ENCODE assay signal across 24 mouse cellular contexts in genomic region chr4:69116353-69116752, GRCm38 (mm10).
DNase-seq lines count a peak whose midpoint lies in the region; ATAC-seq and TF ChIP-seq lines count a peak whose summit lies in the region.
"Had no signal": no experiment of that assay in that cellular context is flagged by ENCODE, and none has a peak within 500 bp of the region (broad histone marks: within the 10 kb centered on the region; RNA-seq: fewer than 3 reads in every experiment).

No protein-coding gene starts in this region.

- no peak overlapping the region for H3K4me3 ChIP-seq in left cerebral cortex, adult 2 months
- H3K4me3 ChIP-seq: embryonic facial prominence, embryonic 12.5 days; erythroblast, embryonic 14.5 days; forebrain, embryonic 13.5 days; heart, embryonic 10.5 days; hindbrain, embryonic 13.5 days; limb, embryonic 15.5 days; midbrain, embryonic 13.5 days had no signal

- ATAC-seq in cerebellum, adult (ENCODE audit: insufficient number of reproducible peaks, low FRiP score, low TSS enrichment), result peak; percentile 98
- ATAC-seq: forebrain, embryonic 13.5 days; midbrain, embryonic 13.5 days; Patski had no signal

- peak overlapping the region; percentile 17; the same call in 1 of the 2 replicates for H3K27ac ChIP-seq in left cerebral cortex, adult 2 months
- H3K27ac ChIP-seq: embryonic facial prominence, embryonic 12.5 days; forebrain, embryonic 13.5 days; heart, embryonic 10.5 days; hindbrain, embryonic 13.5 days; limb, embryonic 15.5 days; midbrain, embryonic 13.5 days had no signal

- DNase-seq in cerebellum, postnatal 4 days (ENCODE audit: low spot score in 2 of 2), result no peak
- DNase-seq in left cerebral cortex, adult 2 months (ENCODE audit: extremely low spot score in 1 of 2, low spot score in 2 of 2), result peak in 1 of 2 experiments; percentile 24
- no peak for DNase-seq in left cerebral cortex, postnatal 14 days (ENCODE audit: low spot score in 2 of 2)
- peak; percentile 91 for DNase-seq in cerebellum, adult 9-11 months
- peak; percentile 7 to 31 for DNase-seq in layer of hippocampus, postnatal 36 days
- DNase-seq in lung, postnatal 25 days (ENCODE audit: low spot score), result no peak
- no peak for DNase-seq in heart, postnatal 36 days
- DNase-seq: adrenal gland, adult 8-10 months; gastrocnemius, postnatal 36 days; heart, postnatal 10 days; kidney, adult 8-10 months; kidney, postnatal 14 days; lung, postnatal 10 days; right cerebral cortex, postnatal 25 days; thymus, postnatal 36 days had no signal

- TF ChIP-seq CTCF in left cerebral cortex, adult 2 months (IDR thresholded peaks at IDR 0.05), result no peak

- intact Hi-C loops in left cerebral cortex, adult 2 months (cut with DNase I), result loop anchor here (5.0 to 10.0 kb wide), 6 partner anchors 159 to 1068 kb away; no protein-coding TSS in a partner anchor
- intact Hi-C loops in left cerebral cortex, postnatal 14 days (cut with DNase I), result loop anchor here (10.0 kb wide), 1 partner anchor 628 kb away; no protein-coding TSS in a partner anchor
- intact Hi-C loops in heart, postnatal 36 days (cut with DNase I), result no loop called here

Comparison
In these comparisons a context has a peak if more than half of its experiments do, and no peak if none do; other contexts are left out.
1. DNase-seq: peak in cerebellum, adult 9-11 months (single experiment) and layer of hippocampus, postnatal 36 days (2 of 2); none in cerebellum, postnatal 4 days (0 of 2), left cerebral cortex, postnatal 14 days (0 of 2), lung, postnatal 25 days (single experiment) and heart, postnatal 36 days (0 of 2).